Mouse (Mus musculus) midbrain, embryonic 10.5 days (tissue): ENCODE data around the gene Gsta2. TPM values are rescaled to one million over a fixed set of nuclear protein-coding genes. Genes with fewer than 3 reads are reported as not detected.
"Not testable (repeated sequence)": the region's sequence is repeated elsewhere in the genome, so short reads cannot be mapped to it uniquely, and the experiment has no call there.

Experiments
- DNase-seq: peaks from one replicate; pipeline ENCODE4 v3.0.0-alpha.2; 2017; ENCODE audit warnings: low spot score
- H3K27ac ChIP-seq: fragments of 300-500 bp; sonication (generic); replicated peaks from 2 replicates; pipeline ENCODE4 v1.5.1; 2016; ENCODE audit warnings: mild to moderate bottlenecking
- H3K27me3 ChIP-seq: fragments of 300-500 bp; sonication (generic); 2 replicates; pipeline ENCODE4 v1.6.1; 2016; ENCODE audit warnings: low read depth, mild to moderate bottlenecking; ENCODE audit not compliant: poor library complexity, severe bottlenecking
- H3K36me3 ChIP-seq: fragments of 300-500 bp; sonication (generic); 2 replicates; pipeline ENCODE4 v1.6.1; 2016; ENCODE audit warnings: mild to moderate bottlenecking, moderate library complexity
- H3K4me1 ChIP-seq: fragments of 300-500 bp; sonication (generic); 2 replicates; pipeline ENCODE4 v1.6.1; 2016
- H3K4me3 ChIP-seq: fragments of 300-500 bp; sonication (generic); 2 replicates; pipeline ENCODE4 v1.5.1; 2016; ENCODE audit warnings: mild to moderate bottlenecking, moderate library complexity
- H3K9me3 ChIP-seq: fragments of 300-500 bp; sonication (generic); replicated peaks from 2 replicates; pipeline ENCODE4 v1.6.1; 2016; ENCODE audit warnings: mild to moderate bottlenecking
- WGBS: fragments of 180-500 bp; shearing (Covaris S2); methylation state at CpG from one replicate; pipeline ENCODE4 v1.1.7; 2016; 5-methylcytosine and 5-hydroxymethylcytosine counted together
- polyA plus RNA-seq: library from polyadenylated mRNA; unstranded; fragments of >200 nt; fragmentation: Nextera tagmentation; extraction: Ambion mirVana; gene quantifications from 2 replicates; pipeline ENCODE4 v1.2.1, GENCODE M21; 2016

Gsta2 gene
- polyA plus RNA-seq, 1 experiment from 2014 or later, result not detected

DNA sequence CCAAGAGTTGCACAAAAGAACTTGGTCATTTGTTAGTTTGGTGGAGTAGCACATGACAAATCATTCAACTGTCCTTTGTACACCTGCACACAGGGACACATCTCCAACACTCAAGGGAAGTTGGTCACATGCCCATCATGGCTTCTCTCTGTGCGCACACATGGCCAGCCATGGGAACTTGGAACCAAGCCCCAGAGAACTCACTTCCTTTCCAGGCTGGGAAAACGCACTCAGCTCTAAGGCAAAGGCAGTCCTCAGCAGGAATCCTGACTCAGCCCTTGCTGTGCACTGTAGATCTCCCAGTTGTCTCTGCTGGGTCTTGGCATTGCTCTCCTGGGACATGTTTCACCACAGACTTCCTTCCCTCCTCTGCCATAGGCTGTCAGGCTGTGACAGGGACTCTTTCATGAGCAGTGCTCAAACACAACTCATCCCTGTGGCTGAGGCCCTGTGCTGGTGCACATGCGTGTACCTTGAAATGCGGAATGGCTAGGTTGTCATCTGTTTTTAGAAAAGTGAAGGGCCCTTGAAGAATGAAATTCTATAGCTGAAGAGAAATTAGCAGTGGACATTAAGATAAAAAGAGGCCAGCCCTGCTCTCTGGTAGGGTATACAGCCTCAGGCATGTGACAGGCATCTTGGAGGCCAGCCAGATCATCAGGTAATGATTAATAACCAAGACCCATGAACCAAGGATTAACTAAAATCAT, 73.4 kb downstream of the Gsta2 start:
- H3K9me3 ChIP-seq, H3K4me3 ChIP-seq, H3K4me1 ChIP-seq, H3K36me3 ChIP-seq, H3K27me3 ChIP-seq, DNase-seq, H3K27ac ChIP-seq: not testable (repeated sequence)
- 85% methylated on average over 4 of the region's 4 CpGs for WGBS

Other genes starting within 250 kb of the Gsta2 start
- 21.9 and 22.9 TPM in 2 replicates for gene Fbxo9, start 246.7 kb downstream of the Gsta2 start, polyA plus RNA-seq
- 33.5 and 35.8 TPM in 2 replicates for gene Ick, start 246.6 kb downstream of the Gsta2 start, polyA plus RNA-seq
- gene Gsta4, start 173.0 kb downstream of the Gsta2 start, polyA plus RNA-seq, result 35.6 and 53.6 TPM in 2 replicates
- gene Gsta1, start 125.1 kb downstream of the Gsta2 start, polyA plus RNA-seq, result not detected in 2 replicates
- gene Gm3776, start 98.7 kb downstream of the Gsta2 start, polyA plus RNA-seq, result not detected in 2 replicates
- not detected in 2 replicates for gene Gm10639, start 65.9 kb downstream of the Gsta2 start, polyA plus RNA-seq
- not detected in 2 replicates for gene Omt2a, start 41.0 kb downstream of the Gsta2 start, polyA plus RNA-seq
- not detected in 2 replicates for gene Omt2b, start 28.2 kb downstream of the Gsta2 start, polyA plus RNA-seq
- not detected in 2 replicates for gene Dppa5a, start 12.4 kb upstream of the Gsta2 start, polyA plus RNA-seq
- 0.83 and 1.0 TPM in 2 replicates for gene Ooep, start 22.9 kb upstream of the Gsta2 start, polyA plus RNA-seq
- gene Ddx43, start 40.0 kb upstream of the Gsta2 start, polyA plus RNA-seq, result 0.09 and 0.15 TPM in 2 replicates
- gene Cgas, start 87.4 kb upstream of the Gsta2 start, polyA plus RNA-seq, result 0.30 and 0.53 TPM in 2 replicates
- 24.4 and 28.4 TPM in 2 replicates for gene Mto1, start 92.4 kb upstream of the Gsta2 start, polyA plus RNA-seq
- 0.44 and 0.68 TPM in 2 replicates for gene Gm17324, start 93.0 kb upstream of the Gsta2 start, polyA plus RNA-seq
- gene Eef1a1, start 133.4 kb upstream of the Gsta2 start, polyA plus RNA-seq, result 3,476 and 3,775 TPM in 2 replicates
- gene Slc17a5, start 232.3 kb upstream of the Gsta2 start, polyA plus RNA-seq, result 9.9 and 11.4 TPM in 2 replicates